Mouse (Mus musculus) stomach, postnatal 0 days (tissue): ENCODE measurements around the gene Ptpro. TPM values are rescaled to one million over a fixed set of nuclear protein-coding genes. Genes with fewer than 3 reads are reported as not detected.
A peak's percentile ranks its signal among the peaks of the same experiment; 100 is the strongest.

ENCODE experiments used
- ATAC-seq: fragments of 200-750 bp; cut with Nextera tagmentation; 2 replicates; pipeline ENCODE4 v1.8.0; 2017; ENCODE audit not compliant: low FRiP score, low TSS enrichment
- DNase-seq: peaks from one replicate; pipeline ENCODE4 v3.0.0-alpha.2; 2016; ENCODE audit warnings: low spot score
- H3K27ac ChIP-seq: fragments of 300-500 bp; sonication (generic); replicated peaks from 2 replicates; pipeline ENCODE4 v1.5.1; 2014; ENCODE audit warnings: mild to moderate bottlenecking, control low read depth
- H3K27me3 ChIP-seq: fragments of 300-500 bp; sonication (generic); 2 replicates; pipeline ENCODE4 v1.6.1; 2014; ENCODE audit warnings: low read length; ENCODE audit not compliant: control insufficient read depth, insufficient read depth
- H3K36me3 ChIP-seq: fragments of 300-500 bp; sonication (generic); 2 replicates; pipeline ENCODE4 v1.6.1; 2014; ENCODE audit warnings: low read length, mixed read lengths; ENCODE audit not compliant: control insufficient read depth, insufficient read depth
- H3K4me1 ChIP-seq: fragments of 300-500 bp; sonication (generic); replicated peaks from 2 replicates; pipeline ENCODE4 v1.6.1; 2014; ENCODE audit warnings: antibody characterized with exemption; ENCODE audit not compliant: control insufficient read depth, insufficient read depth
- H3K4me2 ChIP-seq: fragments of 300-500 bp; sonication (generic); replicated peaks from 2 replicates; pipeline ENCODE4 v1.6.1; 2014; ENCODE audit warnings: low read depth, mild to moderate bottlenecking, control low read depth, moderate library complexity
- H3K4me3 ChIP-seq: fragments of 300-500 bp; sonication (generic); 2 replicates; pipeline ENCODE4 v1.5.1; 2014; ENCODE audit warnings: low read depth, low read length, control low read depth
- H3K9ac ChIP-seq: fragments of 300-500 bp; sonication (generic); 2 replicates; pipeline ENCODE4 v1.6.1; 2014; ENCODE audit warnings: mild to moderate bottlenecking, low read length, control low read depth, mixed read lengths
- H3K9me3 ChIP-seq: fragments of 300-500 bp; sonication (generic); 2 replicates; pipeline ENCODE4 v1.6.1; 2016; ENCODE audit warnings: low read length; ENCODE audit not compliant: control insufficient read depth
- CTCF ChIP-seq: IDR thresholded peaks from 2 replicates; pipeline ENCODE4 v1.5.1; 2016; ENCODE audit warnings: antibody characterized with exemption, low read depth, mild to moderate bottlenecking, moderate library complexity
- EP300 ChIP-seq: optimal IDR thresholded peaks from 2 replicates; pipeline ENCODE3; 2016; ENCODE audit warnings: antibody characterized with exemption
- WGBS: fragments of 180-500 bp; shearing (Covaris S2); extraction: QIAGEN DNeasy Blood & Tissue Kit; methylation state at CpG from one replicate; pipeline ENCODE4 v1.1.7; 2014; 5-methylcytosine and 5-hydroxymethylcytosine counted together
- polyA plus RNA-seq: library from polyadenylated mRNA; unstranded; fragments of >200 nt; fragmentation: Nextera tagmentation; extraction: Ambion mirVana; gene quantifications from 2 replicates; pipeline ENCODE4 v1.2.1, GENCODE M21; 2015

Ptpro gene
- polyA plus RNA-seq, 1 experiment from 2014 or later = 2.4 TPM

DNA sequence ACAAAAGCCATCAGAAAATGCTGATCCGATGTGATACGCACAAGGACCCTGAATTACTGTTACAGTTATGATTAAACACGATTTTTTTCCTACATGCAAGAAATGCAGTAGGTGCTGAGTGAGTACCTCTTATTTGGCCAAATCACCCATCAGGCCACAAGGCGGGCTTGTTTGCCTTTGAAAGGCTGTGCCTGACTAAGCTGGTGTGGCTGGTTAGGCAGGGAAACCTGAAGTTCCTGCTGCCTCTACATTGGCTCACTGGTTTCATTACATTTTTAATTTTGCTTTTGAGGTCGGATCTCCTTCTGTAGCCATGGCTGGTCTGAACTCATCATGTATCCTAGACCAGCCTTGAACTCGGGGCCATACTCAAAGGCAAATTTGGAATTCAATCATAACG lies 250.9 kb downstream of the Ptpro start:
- no peaks in the 10 kb centered on the region for H3K4me1 ChIP-seq
- DNase-seq = peak; percentile 43
- H3K27ac ChIP-seq = no peak overlapping the region
- WGBS = 67% methylated on average over 7 of the region's 7 CpGs
- no peak overlapping the region for H3K4me3 ChIP-seq
- peak; percentile 41; the same call in 1 of the 2 replicates for ATAC-seq
- H3K9ac ChIP-seq = no peak overlapping the region
- H3K27me3 ChIP-seq = no peaks in the 10 kb centered on the region
- H3K9me3 ChIP-seq = no peaks in the 10 kb centered on the region
- no peak overlapping the region for H3K4me2 ChIP-seq
- TF ChIP-seq EP300 (no peak), CTCF (peak; percentile 28; the same call in 1 of the 2 replicates)
- H3K36me3 ChIP-seq = no peaks in the 10 kb centered on the region

DNA sequence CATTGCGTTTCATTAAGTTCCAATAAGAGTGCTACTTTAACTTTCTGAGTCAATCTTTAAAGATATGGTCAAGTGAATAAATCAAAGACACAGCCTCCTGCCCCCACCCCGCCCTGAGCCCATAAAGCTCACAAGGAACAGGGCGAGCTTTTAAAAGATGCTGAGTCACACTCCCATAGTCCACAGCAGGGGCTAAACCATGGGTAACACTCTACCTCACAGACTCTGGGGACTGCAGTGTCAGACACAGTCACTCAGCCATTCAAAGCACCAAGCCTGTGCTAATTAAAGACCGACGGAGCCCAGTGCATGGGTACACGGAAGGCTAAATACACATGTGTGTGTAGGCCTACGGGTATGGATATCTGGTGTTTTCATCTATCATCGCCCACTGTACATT lies 251.3 kb downstream of the Ptpro start:
- ATAC-seq (peak; percentile 86), DNase-seq (peak; percentile 53)
- H3K4me3 ChIP-seq = no peak overlapping the region
- 0 out of 2 replicates have a peak, but pooled peaks cover under 1% of the 10 kb centered on the region for H3K36me3 ChIP-seq
- WGBS = 76% methylated on average over 8 of the region's 8 CpGs
- no peaks in the 10 kb centered on the region for H3K4me1 ChIP-seq
- H3K27ac ChIP-seq = no peak overlapping the region
- no peak overlapping the region for H3K9ac ChIP-seq
- TF ChIP-seq EP300 (no peak), CTCF (no peak)
- no peak overlapping the region for H3K4me2 ChIP-seq
- no peaks in the 10 kb centered on the region for H3K27me3 ChIP-seq
- H3K9me3 ChIP-seq = no peaks in the 10 kb centered on the region

DNA sequence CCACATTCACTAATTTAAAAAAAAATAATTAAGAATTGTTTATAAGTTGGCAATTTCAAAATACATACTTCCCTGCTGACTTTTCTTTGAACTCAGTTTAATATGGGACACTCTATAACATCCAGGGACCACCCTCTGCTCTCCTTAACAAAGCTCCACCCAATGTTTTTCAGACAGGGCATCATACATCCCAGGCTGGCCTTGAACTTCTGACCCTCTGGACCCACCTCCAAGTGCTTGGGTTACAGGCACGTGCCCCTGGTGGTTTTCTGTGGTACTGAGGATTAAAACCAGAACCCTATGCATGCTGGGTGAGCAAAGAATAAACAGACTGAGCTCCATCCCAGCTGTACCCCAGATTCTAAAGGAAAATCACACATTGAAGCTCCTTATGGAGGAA lies 251.9 kb downstream of the Ptpro start:
- WGBS = 50% methylated on average over 1 of the region's 1 CpGs
- Histone ChIP-seq H3K4me2 (no peak overlapping the region), H3K36me3 (peaks cover 6% of the 10 kb centered on the region; the same call in 1 of the 2 replicates), H3K27me3 (no peaks in the 10 kb centered on the region), H3K9ac (no peak overlapping the region), H3K4me3 (no peak overlapping the region), H3K9me3 (no peaks in the 10 kb centered on the region), H3K27ac (no peak overlapping the region), H3K4me1 (no peaks in the 10 kb centered on the region)
- peak; percentile 42 for TF ChIP-seq CTCF
- TF ChIP-seq EP300 = no peak
- no peak for ATAC-seq
- no peak for DNase-seq

DNA sequence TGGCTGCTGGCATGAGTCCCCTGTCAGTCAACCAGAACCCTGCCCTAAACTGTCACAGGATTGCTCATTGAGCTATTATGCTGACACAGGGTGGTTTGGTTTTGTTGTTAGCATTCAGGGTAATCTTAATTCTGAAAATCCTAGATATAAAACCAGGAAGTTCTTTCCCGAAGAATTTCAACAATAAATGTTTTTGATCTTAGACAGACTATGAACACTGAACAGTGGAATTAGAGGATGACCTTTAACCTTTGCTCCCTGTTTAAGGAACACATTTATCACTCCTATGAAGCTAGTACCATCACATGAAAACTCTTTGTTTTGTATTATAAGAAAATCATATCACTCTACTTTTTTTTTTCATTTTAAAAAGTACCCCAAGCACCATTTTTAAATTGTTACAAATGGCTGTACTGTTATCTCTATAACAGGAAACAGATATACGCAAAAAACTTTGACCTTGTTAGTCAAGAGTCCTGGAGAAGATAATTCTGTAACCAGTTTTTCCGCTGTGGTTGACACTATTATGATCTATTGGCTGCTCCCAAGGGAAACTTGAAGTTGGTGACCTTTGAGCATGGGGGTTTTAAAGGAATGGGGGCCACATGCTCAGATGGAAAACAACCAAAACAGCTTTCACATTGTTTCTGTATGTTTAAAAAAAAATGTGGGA lies 253.6 kb downstream of the Ptpro start:
- H3K4me3 ChIP-seq = no peak overlapping the region
- 0 out of 2 replicates have a peak, but pooled peaks have one; percentile 31 for ATAC-seq
- no peak overlapping the region for H3K9ac ChIP-seq
- H3K4me2 ChIP-seq = no peak overlapping the region
- H3K36me3 ChIP-seq = peaks cover 6% of the 10 kb centered on the region; the same call in 1 of the 2 replicates
- H3K27ac ChIP-seq = no peak overlapping the region
- TF ChIP-seq CTCF (no peak), EP300 (no peak)
- H3K9me3 ChIP-seq = no peaks in the 10 kb centered on the region
- DNase-seq = no peak
- H3K27me3 ChIP-seq = no peaks in the 10 kb centered on the region
- no peaks in the 10 kb centered on the region for H3K4me1 ChIP-seq
- WGBS = 61% methylated on average over 3 of the region's 3 CpGs

DNA sequence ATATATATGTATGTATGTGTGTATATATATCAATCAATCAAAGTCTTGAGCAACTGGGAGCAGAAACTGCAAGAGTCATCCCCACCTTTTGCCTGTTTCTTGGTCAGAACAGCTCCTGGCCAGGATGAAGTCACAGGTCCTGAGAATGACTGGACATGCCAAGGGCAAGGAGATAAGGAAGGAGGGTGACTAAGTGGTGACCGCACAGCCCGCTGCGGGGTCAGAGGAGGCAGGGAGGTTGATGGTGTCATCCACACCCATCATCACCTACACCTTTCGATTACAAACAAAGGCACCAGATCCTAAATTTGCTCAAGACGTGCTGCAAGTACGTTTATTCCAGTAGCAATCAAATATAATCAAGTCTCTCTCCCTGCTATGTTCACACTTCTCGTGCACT lies 254.4 kb downstream of the Ptpro start:
- Histone ChIP-seq H3K4me3 (no peak overlapping the region), H3K9ac (no peak overlapping the region), H3K27ac (no peak overlapping the region), H3K4me2 (no peak overlapping the region), H3K27me3 (no peaks in the 10 kb centered on the region), H3K36me3 (peaks cover 6% of the 10 kb centered on the region; the same call in 1 of the 2 replicates), H3K9me3 (no peaks in the 10 kb centered on the region), H3K4me1 (no peaks in the 10 kb centered on the region)
- DNase-seq = no peak
- 86% methylated on average over 7 of the region's 7 CpGs for WGBS
- TF ChIP-seq CTCF = no peak
- ATAC-seq = peak; percentile 78

DNA sequence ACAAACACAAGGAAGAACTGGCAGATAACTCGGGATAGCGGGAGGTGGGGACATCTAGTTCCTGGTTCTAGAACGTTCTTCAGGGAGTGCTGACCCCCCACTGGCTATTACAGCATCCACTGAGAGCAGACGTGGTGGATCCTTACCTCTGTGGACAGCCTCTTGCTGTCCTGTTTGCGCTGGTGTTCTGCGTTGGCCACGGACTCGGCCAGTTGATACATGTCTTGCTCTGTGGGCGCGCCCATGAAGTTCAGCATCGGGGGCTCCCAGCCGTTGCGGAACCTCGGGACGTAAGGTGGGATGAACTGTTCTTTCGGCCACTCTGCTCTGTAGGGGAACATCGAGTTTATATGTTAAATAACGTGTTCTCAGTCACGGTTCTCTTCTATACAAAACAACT lies 256.8 kb downstream of the Ptpro start:
- DNase-seq = no peak
- WGBS = 94% methylated on average over 19 of the region's 19 CpGs
- no peak overlapping the region for H3K4me3 ChIP-seq
- H3K27ac ChIP-seq = no peak overlapping the region
- no peak overlapping the region for H3K9ac ChIP-seq
- no peaks in the 10 kb centered on the region for H3K27me3 ChIP-seq
- TF ChIP-seq EP300 = no peak
- TF ChIP-seq CTCF = no peak
- no peaks in the 10 kb centered on the region for H3K9me3 ChIP-seq
- no peak for ATAC-seq
- no peak overlapping the region for H3K4me2 ChIP-seq
- H3K36me3 ChIP-seq = peaks cover 6% of the 10 kb centered on the region; the same call in 1 of the 2 replicates
- no peaks in the 10 kb centered on the region for H3K4me1 ChIP-seq
